ENCODE assay signal across 16 mouse cellular contexts in genomic region chr2:180891835-180892323, GRCm38 (mm10). TPM values are rescaled to one million over a fixed set of nuclear protein-coding genes. Genes with fewer than 3 reads are reported as not detected.
DNase-seq lines count a peak whose midpoint lies in the region; ATAC-seq and TF ChIP-seq lines count a peak whose summit lies in the region.
"Had no signal": no experiment of that assay in that cellular context is flagged by ENCODE, and none has a peak within 500 bp of the region (broad histone marks: within the 10 kb centered on the region; RNA-seq: fewer than 3 reads in every experiment).

No protein-coding gene starts in this region.

- peak overlapping the region; percentile 77 for H3K4me2 ChIP-seq in forebrain, embryonic 13.5 days
- H3K4me2 ChIP-seq in neural tube, embryonic 15.5 days: peak overlapping the region; percentile 64

- no peaks in the 10 kb centered on the region for H3K9me3 ChIP-seq in forebrain, embryonic 13.5 days (replicated peaks)
- H3K9me3 ChIP-seq in midbrain, embryonic 10.5 days (replicated peaks): no peaks in the 10 kb centered on the region
- H3K9me3 ChIP-seq in neural tube, embryonic 15.5 days (replicated peaks): no peaks in the 10 kb centered on the region
- H3K9me3 ChIP-seq: liver, embryonic 15.5 days had no signal

- peak overlapping the region; percentile 98 for H3K9ac ChIP-seq in forebrain, embryonic 13.5 days
- peak overlapping the region; percentile 96 for H3K9ac ChIP-seq in neural tube, embryonic 15.5 days (replicated peaks)
- H3K9ac ChIP-seq: liver, embryonic 15.5 days had no signal

- H3K27ac ChIP-seq in left cerebral cortex, adult 2 months: peak overlapping the region; percentile 99
- H3K27ac ChIP-seq in forebrain, embryonic 13.5 days: peak overlapping the region; percentile 99
- peak overlapping the region; percentile 99 for H3K27ac ChIP-seq in midbrain, embryonic 10.5 days (replicated peaks)
- H3K27ac ChIP-seq in neural tube, embryonic 15.5 days (replicated peaks): peak overlapping the region; percentile 98
- H3K27ac ChIP-seq: liver, embryonic 15.5 days had no signal

- H3K36me3 ChIP-seq in forebrain, embryonic 13.5 days (ENCODE audit: poor library complexity, severe bottlenecking): peaks cover 11% of the 10 kb centered on the region; the same call in 1 of the 2 replicates
- H3K36me3 ChIP-seq in midbrain, embryonic 10.5 days: peaks cover 22% of the 10 kb centered on the region
- no peaks in the 10 kb centered on the region for H3K36me3 ChIP-seq in neural tube, embryonic 15.5 days
- H3K36me3 ChIP-seq: liver, embryonic 15.5 days had no signal

- TF ChIP-seq CTCF in left cerebral cortex, adult 2 months (IDR thresholded peaks at IDR 0.05): no peak

- intact Hi-C loops in left cerebral cortex, adult 2 months (cut with DNase I): loop anchor here (10.0 kb wide), 1 partner anchor 307 kb away; the partner anchor contains the start of genes Mrgbp and Ogfr
- intact Hi-C loops in left cerebral cortex, postnatal 14 days (cut with DNase I): loop anchor here (2.0 to 5.0 kb wide), 3 partner anchors 50 to 105 kb away; no protein-coding TSS in a partner anchor

- H3K4me3 ChIP-seq in left cerebral cortex, adult 2 months: peak overlapping the region; percentile 68
- peak overlapping the region; percentile 85 for H3K4me3 ChIP-seq in forebrain, embryonic 13.5 days
- H3K4me3 ChIP-seq in midbrain, embryonic 10.5 days: peak overlapping the region; percentile 78
- H3K4me3 ChIP-seq in neural tube, embryonic 15.5 days (replicated peaks): peak overlapping the region; percentile 77

- DNase-seq in left cerebral cortex, adult 2 months (ENCODE audit: extremely low spot score in 1 of 2, low spot score in 2 of 2): peak in 1 of 2 experiments; percentile 32
- DNase-seq in left cerebral cortex, postnatal 14 days (ENCODE audit: low spot score in 2 of 2): no peak
- DNase-seq in midbrain, embryonic 10.5 days (ENCODE audit: low spot score): peak; percentile 68
- DNase-seq in gastrocnemius, adult 8-10 months (ENCODE audit: low spot score in 2 of 2): no peak
- DNase-seq in spleen, postnatal 10 days (ENCODE audit: low spot score in 2 of 2): no peak
- DNase-seq in right cerebral cortex, adult 2 months (ENCODE audit: low spot score in 2 of 2): no peak
- DNase-seq: spleen, adult 18-20 months; thymus, postnatal 25 days had no signal

- ATAC-seq in forebrain, embryonic 13.5 days: no peak
- no peak for ATAC-seq in neural tube, embryonic 15.5 days (ENCODE audit: low FRiP score)

- H3K4me1 ChIP-seq in forebrain, embryonic 13.5 days: peaks cover 84% of the 10 kb centered on the region
- H3K4me1 ChIP-seq in midbrain, embryonic 10.5 days: peaks cover 85% of the 10 kb centered on the region
- peaks cover 83% of the 10 kb centered on the region for H3K4me1 ChIP-seq in neural tube, embryonic 15.5 days

- peaks cover 26% of the 10 kb centered on the region for H3K27me3 ChIP-seq in forebrain, embryonic 13.5 days
- peaks cover 59% of the 10 kb centered on the region for H3K27me3 ChIP-seq in midbrain, embryonic 10.5 days (ENCODE audit: low read depth, poor library complexity, severe bottlenecking)
- 0 out of 2 replicates have a peak, but pooled peaks cover 6% of the 10 kb centered on the region for H3K27me3 ChIP-seq in neural tube, embryonic 15.5 days (replicated peaks)

- 7% methylated on average over 9 of the region's 9 CpGs for WGBS in forebrain, embryonic 13.5 days
- WGBS in midbrain, embryonic 10.5 days: 4% methylated on average over 9 of the region's 9 CpGs
- 5% methylated on average over 9 of the region's 9 CpGs for WGBS in neural tube, embryonic 15.5 days

RNA-seq across cellular contexts. Expression of gene Ythdf1, which starts 28.9 kb away (rescaled TPM):
- 10 to 100 TPM; 50.5 to 60.8 TPM for total RNA-seq in left cerebral cortex, adult 2 months (2021)
- 10 to 100 TPM; 63.1 to 68.4 TPM for total RNA-seq in left cerebral cortex, postnatal 14 days (2021)
- 25.3 and 33.1 TPM in 2 replicates for polyA plus RNA-seq in forebrain, embryonic 13.5 days (2015; fragmentation: Nextera tagmentation; extraction: Ambion mirVana)
- polyA plus RNA-seq in midbrain, embryonic 10.5 days (2016; fragmentation: Nextera tagmentation; extraction: Ambion mirVana): 51.9 and 61.4 TPM in 2 replicates
- polyA plus RNA-seq in neural tube, embryonic 15.5 days (2015; fragmentation: Nextera tagmentation; extraction: Ambion mirVana): 48.2 and 50.0 TPM in 2 replicates
- total RNA-seq in gastrocnemius, adult 8-10 months (2022): 10 to 100 TPM; 35.2 to 43.3 (median 38.5) TPM

RNA-seq across cellular contexts. Expression of gene Birc7, which starts 36.9 kb away (rescaled TPM):
- total RNA-seq in left cerebral cortex, adult 2 months (2021): under 1 TPM in 1 of 2 experiments, not detected in 1; 0.23 TPM
- total RNA-seq in left cerebral cortex, postnatal 14 days (2021): not detected
- 0.14 and 0.25 TPM in 2 replicates for polyA plus RNA-seq in forebrain, embryonic 13.5 days (2015; fragmentation: Nextera tagmentation; extraction: Ambion mirVana)
- 0.48 and 0.56 TPM in 2 replicates for polyA plus RNA-seq in midbrain, embryonic 10.5 days (2016; fragmentation: Nextera tagmentation; extraction: Ambion mirVana)
- polyA plus RNA-seq in neural tube, embryonic 15.5 days (2015; fragmentation: Nextera tagmentation; extraction: Ambion mirVana): 0.20 TPM in 1 of 2 replicates, not detected in the other
- total RNA-seq in gastrocnemius, adult 8-10 months (2022): not detected
- total RNA-seq: gastrocnemius, postnatal 4 days; hematopoietic stem cell, adult 5-6 weeks; left cerebral cortex, adult 8-10 months had no signal
- polyA plus RNA-seq: C2C12; kidney, embryonic 16.5 days; liver, embryonic 15.5 days had no signal
